21 mouse cellular contexts compared by ENCODE assay signal in the genomic region with DNA sequence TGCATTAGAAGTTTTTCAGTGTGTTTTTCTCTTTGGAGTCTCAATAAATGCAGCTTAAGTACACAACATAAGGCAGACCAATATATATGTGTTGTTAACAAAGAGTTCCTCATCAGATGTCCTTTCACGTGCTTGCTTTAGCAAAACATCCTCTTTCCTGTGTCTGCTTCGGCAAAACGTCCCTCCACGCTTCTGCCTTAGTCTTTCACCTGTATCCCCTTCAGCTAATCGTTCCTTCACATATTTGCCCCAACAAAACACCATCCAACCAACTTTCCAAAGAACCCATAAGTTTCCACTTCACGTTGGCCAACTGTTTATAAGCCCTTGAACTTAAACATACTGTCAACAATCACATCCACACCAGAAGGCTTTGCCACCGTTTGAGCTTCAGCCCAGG. TPM values are rescaled to one million over a fixed set of nuclear protein-coding genes. Genes with fewer than 3 reads are reported as not detected.
DNase-seq lines count a peak whose midpoint lies in the region; ATAC-seq and TF ChIP-seq lines count a peak whose summit lies in the region.
"Had no signal": no experiment of that assay in that cellular context is flagged by ENCODE, and none has a peak within 500 bp of the region (broad histone marks: within the 10 kb centered on the region; RNA-seq: fewer than 3 reads in every experiment).

No protein-coding gene starts in this region.

- H3K27ac ChIP-seq in spleen, adult 2 months (ENCODE audit: insufficient read depth, low read length) = peak overlapping the region; percentile 7; the same call in 1 of the 2 replicates
- H3K27ac ChIP-seq in bone marrow macrophage, adult 2 months (ENCODE audit: insufficient read depth, low read depth, low read length) = peak overlapping the region; percentile 48
- H3K27ac ChIP-seq in macrophage = peak overlapping the region; percentile 31
- no peak overlapping the region for H3K27ac ChIP-seq in forebrain, postnatal 0 days (ENCODE audit: low read depth, low read length)
- H3K27ac ChIP-seq: forebrain, embryonic 10.5 days; forebrain, embryonic 13.5 days; gastrocnemius, adult 2 months; hindbrain, embryonic 12.5 days; hindbrain, embryonic 15.5 days had no signal

- no peak overlapping the region for H3K9ac ChIP-seq in forebrain, postnatal 0 days
- H3K9ac ChIP-seq: forebrain, embryonic 13.5 days; hindbrain, embryonic 12.5 days; hindbrain, embryonic 15.5 days had no signal

- H3K4me3 ChIP-seq in spleen, adult 2 months (ENCODE audit: extremely low read depth, insufficient read depth, insufficient read length) = no peak overlapping the region
- no peak overlapping the region for H3K4me3 ChIP-seq in bone marrow macrophage, adult 2 months (ENCODE audit: insufficient read depth, low read length)
- no peak overlapping the region for H3K4me3 ChIP-seq in macrophage (ENCODE audit: inconsistent target)
- no peak overlapping the region for H3K4me3 ChIP-seq in forebrain, postnatal 0 days (ENCODE audit: low read depth, low read length)
- H3K4me3 ChIP-seq: forebrain, embryonic 10.5 days; forebrain, embryonic 13.5 days; gastrocnemius, adult 2 months; hindbrain, embryonic 12.5 days; hindbrain, embryonic 15.5 days had no signal

- H3K36me3 ChIP-seq in spleen, adult 2 months (ENCODE audit: control insufficient read depth, insufficient read depth, low read length) = no peaks in the 10 kb centered on the region
- no peaks in the 10 kb centered on the region for H3K36me3 ChIP-seq in macrophage (ENCODE audit: inconsistent target)
- no peaks in the 10 kb centered on the region for H3K36me3 ChIP-seq in forebrain, postnatal 0 days (ENCODE audit: insufficient read depth)
- H3K36me3 ChIP-seq: forebrain, embryonic 10.5 days; hindbrain, embryonic 12.5 days; hindbrain, embryonic 15.5 days had no signal

- no peaks in the 10 kb centered on the region for H3K27me3 ChIP-seq in spleen, adult 2 months (ENCODE audit: control insufficient read depth, insufficient read depth, low read length)
- peaks cover 7% of the 10 kb centered on the region for H3K27me3 ChIP-seq in forebrain, postnatal 0 days (ENCODE audit: insufficient read depth, low read length)

- peak in 1 of 2 experiments; percentile 43 for DNase-seq in spleen, adult 2 months (ENCODE audit: low read depth in 1 of 2, low spot score in 2 of 2)
- DNase-seq in spleen, adult 12 weeks (ENCODE audit: low spot score) = no peak
- DNase-seq in forebrain, postnatal 0 days = no peak
- DNase-seq: adrenal gland, postnatal 10 days; adrenal gland, postnatal 36 days; cerebellum, adult 11 months; cerebellum, adult 8-10 months; cerebellum, postnatal 14 days; gastrocnemius, adult 2 months; gastrocnemius, postnatal 14 days; heart, adult 11 months had no signal

- 34% methylated on average over 7 of the region's 7 CpGs for WGBS in spleen, adult 2 months
- WGBS in macrophage (ENCODE audit: missing documents) = 42% methylated on average over 7 of the region's 7 CpGs
- 78% methylated on average over 7 of the region's 7 CpGs for WGBS in forebrain, postnatal 0 days

- H3K79me2 ChIP-seq in macrophage (ENCODE audit: inconsistent target) = no peaks in the 10 kb centered on the region

- no peak overlapping the region for H3K4me2 ChIP-seq in forebrain, postnatal 0 days (ENCODE audit: low read depth)
- H3K4me2 ChIP-seq: forebrain, embryonic 13.5 days; heart, embryonic 11.5 days; hindbrain, embryonic 12.5 days; hindbrain, embryonic 15.5 days had no signal

- no peak for TF ChIP-seq POLR2A in spleen, adult 2 months (IDR thresholded peaks at IDR 0.05; ENCODE audit: low read depth, low read length)
- no peak for TF ChIP-seq POLR2A in bone marrow macrophage, adult 2 months (IDR thresholded peaks at IDR 0.05; ENCODE audit: borderline replicate concordance, low read depth, low read length)

- no peak for TF ChIP-seq CTCF in spleen, adult 2 months (IDR thresholded peaks at IDR 0.05; ENCODE audit: extremely low read depth, insufficient read depth, insufficient read length, insufficient replicate concordance)
- TF ChIP-seq CTCF in bone marrow macrophage, adult 2 months (IDR thresholded peaks at IDR 0.05; ENCODE audit: low read depth, low read length) = no peak
- TF ChIP-seq CTCF in forebrain, postnatal 0 days (IDR thresholded peaks at IDR 0.05; ENCODE audit: low read depth) = no peak

- peaks cover 25% of the 10 kb centered on the region for H3K4me1 ChIP-seq in spleen, adult 2 months (ENCODE audit: control insufficient read depth, insufficient read depth, insufficient read length)
- H3K4me1 ChIP-seq in bone marrow macrophage, adult 2 months (ENCODE audit: control insufficient read depth, insufficient read depth, low read length) = peaks cover 52% of the 10 kb centered on the region
- peaks cover 5% of the 10 kb centered on the region; the same call in 1 of the 2 replicates for H3K4me1 ChIP-seq in forebrain, postnatal 0 days (ENCODE audit: insufficient read depth)

- no peak for ATAC-seq in forebrain, postnatal 0 days
- no peak for ATAC-seq in megakaryocyte-erythroid progenitor cell, adult 5-6 weeks (replicated peaks; ENCODE audit: low FRiP score, low TSS enrichment, poor library complexity, severe bottlenecking)
- ATAC-seq: activated CD4-positive, CD25-positive, alpha-beta regulatory T cell, adult 4 months; forebrain, embryonic 13.5 days; forebrain, embryonic 16.5 days had no signal

- H3K9me3 ChIP-seq in forebrain, postnatal 0 days (ENCODE audit: low read length) = no peaks in the 10 kb centered on the region
- H3K9me3 ChIP-seq: forebrain, embryonic 10.5 days; forebrain, embryonic 13.5 days; hindbrain, embryonic 12.5 days; hindbrain, embryonic 15.5 days had no signal

RNA-seq across cellular contexts. Expression of a gene that starts 31.8 kb away (rescaled TPM):
- 63.9 and 69.0 TPM in 2 replicates for polyA plus RNA-seq in spleen, adult 2 months (2012; rRNA removed)
- polyA plus RNA-seq in bone marrow macrophage, adult 2 months (2012; ENCODE audit: insufficient read depth, insufficient read length, missing spikeins) = 108 and 127 TPM in 2 replicates
- 100 to 1,000 TPM; 114 to 380 (median 155) TPM for total RNA-seq in macrophage (2018; cell fraction: chromatin; rRNA removed)
- 100 to 1,000 TPM; 105 to 202 (median 138) TPM for total RNA-seq in macrophage (2018; cell fraction: cytosol; rRNA removed)
- total RNA-seq in macrophage (2018; cell fraction: nucleus; rRNA removed) = 100 to 1,000 TPM; 109 to 435 (median 150) TPM
- 98.9 to 118 TPM (median 106 TPM) in 3 replicates for polyA plus RNA-seq in macrophage (2018)
- 63.1 and 71.1 TPM in 2 replicates for total RNA-seq in forebrain, postnatal 0 days (2014; rRNA removed)
- polyA plus RNA-seq in forebrain, postnatal 0 days (2015; fragmentation: Nextera tagmentation; extraction: Ambion mirVana) = 57.2 and 68.7 TPM in 2 replicates
- 82.6 and 108 TPM in 2 replicates for total RNA-seq in megakaryocyte-erythroid progenitor cell, adult 5-6 weeks (2014; fragmentation: Nextera tagmentation)
- total RNA-seq in megakaryocyte-erythroid progenitor cell, adult 5-6 weeks (2017) = 84.7 and 85.5 TPM in 2 replicates
